Mouse (Mus musculus): Measurements from ENCODE around the gene Gm10282.

- TF ChIP-seq CTCF (IDR thresholded peaks at IDR 0.05; ENCODE audit: low read depth) (no peak; the same call in 1 of the 2 replicates), EP300 (optimal IDR thresholded peaks at IDR 0.05) (peak; percentile 75)
Measured at GRCm38 (mm10) chr8:72303633-72304032, 1.4 kb downstream of the Gm10282 start.

Measured in stomach, postnatal 0 days (tissue).